Mouse (Mus musculus): Measurements from ENCODE around the gene Lefty2. TPM values are rescaled to one million over a fixed set of nuclear protein-coding genes. Genes with fewer than 3 reads are reported as not detected.

The Lefty2 gene
- not detected in 2 replicates for polyA plus RNA-seq (2014; fragmentation: Nextera tagmentation; extraction: Ambion mirVana)

DNA sequence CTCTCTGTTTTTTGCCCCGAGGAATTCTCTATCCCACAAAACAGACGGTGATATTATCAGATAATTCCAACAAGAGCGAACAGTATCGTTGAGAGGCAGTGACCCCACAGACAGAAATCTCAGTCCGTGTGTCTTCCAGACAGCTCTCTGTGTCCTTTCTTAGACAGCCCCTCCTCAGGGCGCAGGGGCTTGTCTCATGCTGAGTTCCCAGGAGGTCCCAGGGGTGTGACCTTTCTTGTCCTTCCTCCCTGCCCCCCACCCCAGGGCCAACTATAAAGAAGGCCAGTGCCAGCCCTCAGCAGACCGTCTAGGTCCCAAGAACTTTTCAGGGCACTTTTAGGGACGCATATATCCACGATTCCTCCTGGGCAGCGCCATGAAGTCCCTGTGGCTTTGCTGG, at the start of gene Lefty2:
Lefty2 (plus strand) TSS at position 301 of the 400 bp plus-strand sequence.
- Histone ChIP-seq H3K4me1 (ENCODE audit: control insufficient read depth, insufficient read depth, low read length) (peaks cover 12% of the 10 kb centered on the region; the same call in 1 of the 2 replicates), H3K27me3 (ENCODE audit: control insufficient read depth, insufficient read depth, low read length) (peaks cover 29% of the 10 kb centered on the region), H3K27ac (ENCODE audit: low read depth, low read length) (no peak within 1 kb of the TSS), H3K9me3 (replicated peaks; ENCODE audit: control insufficient read depth, low read length) (no peaks in the 10 kb centered on the region), H3K4me3 (ENCODE audit: low read depth, low read length) (no peak within 1 kb of the TSS), H3K9ac (ENCODE audit: low read depth, low read length) (no peak within 1 kb of the TSS), H3K4me2 (peak within 1 kb of the TSS; percentile 58; the same call in 1 of the 2 replicates), H3K36me3 (ENCODE audit: control insufficient read depth, insufficient read depth, low read length) (no peaks in the 10 kb centered on the region)
- 39% methylated on average over 10 of the region's 10 CpGs for WGBS (ENCODE audit: insufficient replicate concordance)
- ATAC-seq (replicated peaks; ENCODE audit: insufficient number of reproducible peaks, low FRiP score, low TSS enrichment): no peak

GRCm38 (mm10) chr1:180848114-180848510, 44.8 kb upstream of the Lefty2 start:
- Histone ChIP-seq H3K4me2 (peak overlapping the region; percentile 77), H3K27me3 (ENCODE audit: control insufficient read depth, insufficient read depth, low read length) (no peaks in the 10 kb centered on the region), H3K9me3 (replicated peaks; ENCODE audit: control insufficient read depth, low read length) (no peaks in the 10 kb centered on the region), H3K36me3 (ENCODE audit: control insufficient read depth, insufficient read depth, low read length) (no peaks in the 10 kb centered on the region), H3K4me1 (ENCODE audit: control insufficient read depth, insufficient read depth, low read length) (peaks cover 30% of the 10 kb centered on the region), H3K9ac (ENCODE audit: low read depth, low read length) (peak overlapping the region; percentile 73), H3K4me3 (ENCODE audit: low read depth, low read length) (peak overlapping the region; percentile 36), H3K27ac (ENCODE audit: low read depth, low read length) (peak overlapping the region; percentile 96)
- ATAC-seq (replicated peaks; ENCODE audit: insufficient number of reproducible peaks, low FRiP score, low TSS enrichment): peak; percentile 55
- 3% methylated on average over 9 of the region's 9 CpGs for WGBS (ENCODE audit: insufficient replicate concordance)

DNA sequence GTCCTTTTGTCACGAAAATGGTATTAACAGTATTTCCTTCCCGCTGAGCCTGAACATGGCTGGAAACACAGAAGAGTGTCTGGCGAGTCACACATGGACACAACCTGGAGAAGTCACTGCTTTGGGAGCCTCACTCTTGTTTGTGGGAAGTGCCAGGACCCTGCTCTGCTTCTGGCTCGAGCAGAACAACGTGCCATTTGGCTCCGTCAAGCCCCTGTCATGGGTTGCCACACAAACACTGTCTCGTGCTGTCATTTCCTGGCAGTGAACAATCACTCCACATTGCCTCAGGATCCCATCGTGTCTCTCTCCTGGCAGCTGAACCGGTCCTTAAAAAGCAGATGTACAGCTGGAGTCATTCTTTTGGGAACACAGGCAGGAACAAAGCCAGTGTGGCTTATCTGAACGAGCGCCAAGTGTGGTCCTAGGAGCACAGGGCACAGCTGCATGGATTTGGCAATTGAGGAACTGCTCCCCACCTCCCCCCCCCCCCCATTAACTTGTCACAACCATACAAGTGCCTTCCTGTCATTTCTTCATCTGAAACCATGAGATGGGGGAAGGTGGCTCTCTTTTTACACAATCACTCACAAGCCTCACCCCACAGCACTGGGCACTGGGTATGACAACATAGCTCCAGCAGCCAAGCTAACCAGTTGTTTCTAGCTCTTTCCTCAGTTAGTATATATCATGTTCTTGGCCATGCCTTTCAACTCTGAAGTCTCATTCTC, 44.2 kb upstream of the Lefty2 start:
- Histone ChIP-seq H3K4me1 (ENCODE audit: control insufficient read depth, insufficient read depth, low read length) (peaks cover 30% of the 10 kb centered on the region), H3K27me3 (ENCODE audit: control insufficient read depth, insufficient read depth, low read length) (no peaks in the 10 kb centered on the region), H3K9me3 (replicated peaks; ENCODE audit: control insufficient read depth, low read length) (no peaks in the 10 kb centered on the region), H3K9ac (ENCODE audit: low read depth, low read length) (peak overlapping the region; percentile 73), H3K27ac (ENCODE audit: low read depth, low read length) (peak overlapping the region; percentile 96), H3K4me3 (ENCODE audit: low read depth, low read length) (peak overlapping the region; percentile 36), H3K4me2 (peak overlapping the region; percentile 77), H3K36me3 (ENCODE audit: control insufficient read depth, insufficient read depth, low read length) (no peaks in the 10 kb centered on the region)
- 15% methylated on average over 11 of the region's 11 CpGs for WGBS (ENCODE audit: insufficient replicate concordance)
- no peak for ATAC-seq (replicated peaks; ENCODE audit: insufficient number of reproducible peaks, low FRiP score, low TSS enrichment)

DNA sequence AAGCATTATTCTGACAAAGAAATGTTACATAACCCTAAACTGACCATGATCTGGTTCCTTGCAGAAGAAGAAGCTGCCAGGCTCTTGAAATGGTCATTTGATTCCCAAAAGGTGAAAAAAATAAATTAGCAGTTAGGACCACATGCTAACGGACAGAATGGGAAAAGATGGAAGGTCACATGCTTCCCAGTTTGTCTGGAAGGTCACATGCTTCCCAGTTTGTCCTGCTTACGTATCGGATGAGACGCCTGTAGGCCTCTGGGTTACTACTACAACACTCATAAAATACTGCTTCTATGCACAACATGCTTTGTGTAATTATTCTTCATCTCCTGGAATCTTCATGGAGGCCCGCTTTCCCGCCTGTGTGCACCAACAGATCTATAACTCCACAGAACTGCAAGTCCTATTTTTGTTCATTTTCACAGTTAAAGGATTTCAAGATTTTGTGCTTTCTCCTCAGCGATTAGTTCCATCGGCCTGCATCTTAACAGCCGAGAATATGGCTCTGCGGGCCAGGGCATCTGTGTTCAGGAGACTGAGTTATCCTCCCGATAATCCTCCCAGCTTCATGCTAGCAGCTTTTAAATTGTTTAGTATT, 43.1 kb upstream of the Lefty2 start:
- Histone ChIP-seq H3K9me3 (replicated peaks; ENCODE audit: control insufficient read depth, low read length) (no peaks in the 10 kb centered on the region), H3K4me3 (ENCODE audit: low read depth, low read length) (no peak overlapping the region; the same call in 1 of the 2 replicates), H3K36me3 (ENCODE audit: control insufficient read depth, insufficient read depth, low read length) (no peaks in the 10 kb centered on the region), H3K4me1 (ENCODE audit: control insufficient read depth, insufficient read depth, low read length) (peaks cover 30% of the 10 kb centered on the region), H3K9ac (ENCODE audit: low read depth, low read length) (peak overlapping the region; percentile 82), H3K27me3 (ENCODE audit: control insufficient read depth, insufficient read depth, low read length) (no peaks in the 10 kb centered on the region), H3K27ac (ENCODE audit: low read depth, low read length) (peak overlapping the region; percentile 100), H3K4me2 (peak overlapping the region; percentile 81)
- ATAC-seq (replicated peaks; ENCODE audit: insufficient number of reproducible peaks, low FRiP score, low TSS enrichment): no peak
- WGBS (ENCODE audit: insufficient replicate concordance): 43% methylated on average over 11 of the region's 11 CpGs

DNA sequence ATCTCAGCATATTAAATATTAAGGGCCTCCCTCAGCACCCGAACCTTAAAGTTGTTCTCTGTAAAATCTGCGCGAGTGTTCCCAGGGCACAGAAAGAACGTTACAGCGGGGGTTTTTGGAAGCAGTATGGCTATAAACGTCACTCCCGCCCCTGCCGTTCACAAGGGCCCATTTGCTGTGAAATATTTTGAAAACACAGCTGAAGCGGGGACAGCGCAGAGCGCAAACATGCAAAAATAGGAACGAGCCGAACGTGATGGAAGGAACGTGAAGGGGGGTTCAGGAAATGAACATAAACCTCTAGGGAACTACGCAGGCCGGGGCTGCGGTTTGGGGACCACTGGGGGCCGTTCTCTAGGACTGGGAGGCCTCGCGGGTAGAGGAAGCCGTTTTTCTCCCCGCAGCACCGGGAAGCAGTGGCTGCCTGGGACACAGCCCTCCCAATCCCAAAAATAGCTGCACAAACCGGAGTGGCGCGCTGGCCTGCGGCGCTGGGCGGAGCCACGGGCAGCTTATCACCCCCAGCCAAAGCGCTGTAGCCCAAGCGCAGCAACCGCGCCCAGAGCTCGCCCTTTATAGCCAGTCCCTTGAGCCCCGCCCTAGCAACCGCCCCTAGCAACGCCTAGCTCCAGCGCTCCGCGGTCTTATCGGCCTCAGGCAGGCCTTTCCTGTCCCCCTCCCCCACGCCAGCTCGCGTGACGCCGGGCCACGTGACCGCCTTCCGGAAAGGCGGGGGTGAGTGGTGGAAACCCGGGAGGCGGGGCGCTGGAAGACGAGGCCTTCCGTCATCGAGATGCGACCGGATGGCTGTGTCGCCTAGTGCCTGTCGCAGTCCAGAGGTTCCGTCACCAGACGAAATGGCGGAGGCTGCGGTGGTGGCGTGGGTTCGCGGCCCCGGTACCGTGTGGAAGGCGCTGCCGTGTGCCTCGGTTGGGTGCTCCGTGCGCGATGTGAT, 42.3 kb upstream of the Lefty2 start, which contains the start of gene Sde2:
Sde2 (plus strand) TSS at position 812 of the 955 bp plus-strand sequence.
- peak within 1 kb of the TSS; percentile 82 for H3K9ac ChIP-seq (ENCODE audit: low read depth, low read length)
- WGBS (ENCODE audit: insufficient replicate concordance): under 1% methylated on average over 75 of the region's 77 CpGs

DNA sequence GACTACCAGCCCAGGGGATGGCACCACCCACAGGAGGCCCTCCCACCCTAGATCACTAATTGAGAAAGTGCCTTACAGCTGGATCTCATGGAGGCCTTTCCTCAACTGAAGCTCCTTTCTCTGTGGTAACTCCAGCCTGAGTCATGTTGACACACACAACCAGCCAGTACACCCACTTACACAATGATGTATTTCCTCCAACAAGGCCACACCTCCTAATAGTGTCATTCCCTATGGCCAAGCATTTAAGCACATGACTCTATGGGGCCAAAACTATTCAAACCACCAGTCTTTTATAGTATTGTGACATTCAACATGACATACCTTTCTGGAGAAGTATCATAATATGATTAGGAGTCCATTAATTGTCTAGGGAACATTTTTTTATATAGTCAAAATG, 34.1 kb upstream of the Lefty2 start:
- Histone ChIP-seq H3K27ac (ENCODE audit: low read depth, low read length) (no peak overlapping the region), H3K36me3 (ENCODE audit: control insufficient read depth, insufficient read depth, low read length) (peaks cover 42% of the 10 kb centered on the region), H3K4me1 (ENCODE audit: control insufficient read depth, insufficient read depth, low read length) (no peaks in the 10 kb centered on the region), H3K4me2 (no peak overlapping the region), H3K27me3 (ENCODE audit: control insufficient read depth, insufficient read depth, low read length) (no peaks in the 10 kb centered on the region), H3K9me3 (replicated peaks; ENCODE audit: control insufficient read depth, low read length) (no peaks in the 10 kb centered on the region), H3K4me3 (ENCODE audit: low read depth, low read length) (no peak overlapping the region), H3K9ac (ENCODE audit: low read depth, low read length) (no peak overlapping the region)
- no peak for ATAC-seq (replicated peaks; ENCODE audit: insufficient number of reproducible peaks, low FRiP score, low TSS enrichment)

More for the DNA sequence above, 42.3 kb upstream of the Lefty2 start, which contains the start of gene Sde2:
- peak within 1 kb of the TSS; percentile 81 for H3K4me2 ChIP-seq
- no peaks in the 10 kb centered on the region for H3K27me3 ChIP-seq (ENCODE audit: control insufficient read depth, insufficient read depth, low read length)
- no peaks in the 10 kb centered on the region for H3K9me3 ChIP-seq (replicated peaks; ENCODE audit: control insufficient read depth, low read length)
- ATAC-seq (replicated peaks; ENCODE audit: insufficient number of reproducible peaks, low FRiP score, low TSS enrichment): peak; percentile 99
- peaks cover 30% of the 10 kb centered on the region for H3K4me1 ChIP-seq (ENCODE audit: control insufficient read depth, insufficient read depth, low read length)
- H3K36me3 ChIP-seq (ENCODE audit: control insufficient read depth, insufficient read depth, low read length): no peaks in the 10 kb centered on the region
- peak within 1 kb of the TSS; percentile 64 for H3K4me3 ChIP-seq (ENCODE audit: low read depth, low read length)
- peak within 1 kb of the TSS; percentile 100 for H3K27ac ChIP-seq (ENCODE audit: low read depth, low read length)

DNA sequence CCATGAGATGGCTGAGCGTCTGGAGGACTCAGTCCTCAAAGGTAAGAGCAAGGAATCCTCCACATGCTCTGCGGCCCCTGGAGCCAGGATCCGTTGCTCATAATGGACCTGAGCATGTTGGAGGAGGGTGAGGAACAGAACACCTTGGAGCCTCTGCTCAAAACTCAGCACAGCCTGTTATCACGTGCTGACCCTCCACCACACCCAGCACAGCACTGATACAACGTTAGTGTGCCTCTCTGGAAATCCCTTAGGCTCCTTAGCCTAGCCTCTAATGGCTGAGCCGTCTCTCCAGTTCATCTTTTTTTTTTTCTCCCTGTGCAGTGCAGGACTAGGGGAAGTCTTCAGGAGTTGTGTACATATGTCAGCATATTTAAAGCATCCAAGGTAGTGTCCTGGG, 32.9 kb upstream of the Lefty2 start:
- peaks cover 48% of the 10 kb centered on the region for H3K36me3 ChIP-seq (ENCODE audit: control insufficient read depth, insufficient read depth, low read length)
- H3K9ac ChIP-seq (ENCODE audit: low read depth, low read length): no peak overlapping the region
- H3K4me3 ChIP-seq (ENCODE audit: low read depth, low read length): no peak overlapping the region
- no peaks in the 10 kb centered on the region for H3K27me3 ChIP-seq (ENCODE audit: control insufficient read depth, insufficient read depth, low read length)
- WGBS (ENCODE audit: insufficient replicate concordance): 74% methylated on average over 6 of the region's 6 CpGs
- no peaks in the 10 kb centered on the region for H3K4me1 ChIP-seq (ENCODE audit: control insufficient read depth, insufficient read depth, low read length)
- H3K9me3 ChIP-seq (replicated peaks; ENCODE audit: control insufficient read depth, low read length): no peaks in the 10 kb centered on the region
- no peak; the same call in 1 of the 2 replicates for ATAC-seq (replicated peaks; ENCODE audit: insufficient number of reproducible peaks, low FRiP score, low TSS enrichment)
- no peak overlapping the region for H3K27ac ChIP-seq (ENCODE audit: low read depth, low read length)
- H3K4me2 ChIP-seq: no peak overlapping the region

DNA sequence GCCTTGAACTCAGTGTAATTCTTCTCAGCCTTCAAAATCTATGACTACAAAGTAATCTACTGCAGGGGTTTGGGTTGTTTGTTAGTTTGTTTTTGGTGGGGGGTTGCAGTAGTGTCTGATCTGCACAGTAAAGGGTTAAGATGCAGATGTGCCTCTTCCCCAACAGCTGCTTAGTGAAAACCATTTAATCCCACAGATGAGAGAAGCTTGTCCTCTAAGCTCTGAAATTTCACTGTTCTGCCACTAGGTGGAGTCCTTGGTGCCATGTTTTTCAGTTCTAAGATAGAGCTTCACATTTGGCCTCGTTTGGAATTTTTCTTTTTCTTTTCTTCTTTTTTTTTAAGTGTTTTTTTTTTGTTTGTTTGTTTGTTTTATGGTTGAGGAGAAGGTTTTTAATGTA, 29.3 kb upstream of the Lefty2 start:
- Histone ChIP-seq H3K4me2 (no peak overlapping the region), H3K4me3 (ENCODE audit: low read depth, low read length) (no peak overlapping the region), H3K36me3 (ENCODE audit: control insufficient read depth, insufficient read depth, low read length) (peaks cover 33% of the 10 kb centered on the region), H3K27ac (ENCODE audit: low read depth, low read length) (no peak overlapping the region), H3K9me3 (replicated peaks; ENCODE audit: control insufficient read depth, low read length) (no peaks in the 10 kb centered on the region), H3K9ac (ENCODE audit: low read depth, low read length) (no peak overlapping the region), H3K4me1 (ENCODE audit: control insufficient read depth, insufficient read depth, low read length) (0 out of 2 replicates have a peak, but pooled peaks cover 4% of the 10 kb centered on the region), H3K27me3 (ENCODE audit: control insufficient read depth, insufficient read depth, low read length) (no peaks in the 10 kb centered on the region)
- ATAC-seq (replicated peaks; ENCODE audit: insufficient number of reproducible peaks, low FRiP score, low TSS enrichment): no peak
- WGBS (ENCODE audit: insufficient replicate concordance): 18% methylated on average over 1 of the region's 1 CpGs
